Mouse (Mus musculus) midbrain, embryonic 10.5 days (tissue): ENCODE measurements around the gene Strn3. TPM values are rescaled to one million over a fixed set of nuclear protein-coding genes. Genes with fewer than 3 reads are reported as not detected.
"Not testable (repeated sequence)": the region's sequence is repeated elsewhere in the genome, so short reads cannot be mapped to it uniquely, and the experiment has no call there.

Source experiments
- DNase-seq: peaks from one replicate; pipeline ENCODE4 v3.0.0-alpha.2; 2017; ENCODE audit warnings: low spot score
- H3K27ac ChIP-seq: fragments of 300-500 bp; sonication (generic); replicated peaks from 2 replicates; pipeline ENCODE4 v1.5.1; 2016; ENCODE audit warnings: mild to moderate bottlenecking
- H3K27me3 ChIP-seq: fragments of 300-500 bp; sonication (generic); 2 replicates; pipeline ENCODE4 v1.6.1; 2016; ENCODE audit warnings: low read depth, mild to moderate bottlenecking; ENCODE audit not compliant: poor library complexity, severe bottlenecking
- H3K36me3 ChIP-seq: fragments of 300-500 bp; sonication (generic); 2 replicates; pipeline ENCODE4 v1.6.1; 2016; ENCODE audit warnings: mild to moderate bottlenecking, moderate library complexity
- H3K4me1 ChIP-seq: fragments of 300-500 bp; sonication (generic); 2 replicates; pipeline ENCODE4 v1.6.1; 2016
- H3K4me3 ChIP-seq: fragments of 300-500 bp; sonication (generic); 2 replicates; pipeline ENCODE4 v1.5.1; 2016; ENCODE audit warnings: mild to moderate bottlenecking, moderate library complexity
- H3K9me3 ChIP-seq: fragments of 300-500 bp; sonication (generic); replicated peaks from 2 replicates; pipeline ENCODE4 v1.6.1; 2016; ENCODE audit warnings: mild to moderate bottlenecking
- WGBS: fragments of 180-500 bp; shearing (Covaris S2); methylation state at CpG from one replicate; pipeline ENCODE4 v1.1.7; 2016; 5-methylcytosine and 5-hydroxymethylcytosine counted together
- polyA plus RNA-seq: library from polyadenylated mRNA; unstranded; fragments of >200 nt; fragmentation: Nextera tagmentation; extraction: Ambion mirVana; gene quantifications from 2 replicates; pipeline ENCODE4 v1.2.1, GENCODE M21; 2016

Strn3 gene
- polyA plus RNA-seq, 1 experiment from 2014 or later, result 39.3 TPM

DNA sequence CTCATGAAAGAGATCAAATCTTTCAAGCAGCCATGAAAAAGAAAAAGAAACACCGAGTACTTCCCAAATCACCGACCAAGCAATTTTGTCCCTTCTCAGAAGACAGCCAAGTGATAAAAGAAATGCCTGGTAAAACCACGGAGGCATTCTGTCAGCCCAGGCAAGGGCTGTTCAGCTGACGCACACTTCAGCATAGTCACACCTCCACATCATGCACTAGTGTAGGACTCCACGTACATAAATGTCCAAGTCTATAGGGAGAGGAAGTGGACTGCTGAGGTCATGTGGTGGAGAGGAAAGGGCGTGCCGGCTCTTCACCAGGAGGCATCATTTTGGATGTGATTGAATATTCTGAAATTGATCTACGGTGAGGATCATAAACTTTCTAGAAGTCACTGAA, 99.8 kb downstream of the Strn3 start:
- H3K27ac ChIP-seq, result no peak overlapping the region
- H3K9me3 ChIP-seq, result no peaks in the 10 kb centered on the region
- H3K4me3 ChIP-seq, result no peak overlapping the region
- peaks cover 17% of the 10 kb centered on the region for H3K4me1 ChIP-seq
- 78% methylated on average over 8 of the region's 8 CpGs for WGBS
- no peaks in the 10 kb centered on the region for H3K36me3 ChIP-seq
- DNase-seq, result no peak
- H3K27me3 ChIP-seq, result peaks cover 57% of the 10 kb centered on the region

- H3K36me3 ChIP-seq, result no peaks in the 10 kb centered on the region
- WGBS, result 86% methylated on average over 5 of the region's 5 CpGs
- DNase-seq, result no peak
- peaks cover 33% of the 10 kb centered on the region for H3K27me3 ChIP-seq
- no peaks in the 10 kb centered on the region for H3K9me3 ChIP-seq
- no peak overlapping the region for H3K27ac ChIP-seq
- H3K4me3 ChIP-seq, result no peak overlapping the region
- H3K4me1 ChIP-seq, result peaks cover 16% of the 10 kb centered on the region
These were observed 102.4 kb downstream of the Strn3 start for GRCm38 (mm10) chr12:51589263-51589662.

DNA sequence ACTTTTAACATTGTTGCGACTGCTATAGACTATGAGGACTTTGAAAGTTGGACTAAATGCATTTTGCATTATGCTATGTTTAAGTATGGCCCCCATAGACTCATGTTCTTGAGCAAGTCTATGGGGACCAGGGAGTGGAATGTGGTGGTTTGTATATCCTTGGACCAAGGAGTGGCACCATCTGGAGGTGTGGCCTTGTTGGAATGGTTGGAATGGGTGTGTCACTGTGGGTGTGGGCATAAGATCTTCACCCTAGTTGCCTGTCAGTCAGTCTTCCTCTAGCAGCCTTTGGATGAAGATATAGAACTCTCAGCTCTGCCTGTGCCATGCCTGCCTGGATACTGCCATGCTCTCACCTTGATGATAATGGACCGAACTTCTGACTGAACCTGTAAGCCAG, 113.9 kb downstream of the Strn3 start:
- H3K27me3 ChIP-seq, H3K27ac ChIP-seq, H3K36me3 ChIP-seq, H3K4me3 ChIP-seq, DNase-seq, H3K4me1 ChIP-seq, H3K9me3 ChIP-seq: not testable (repeated sequence)
- WGBS, result 97% methylated on average over 2 of the region's 2 CpGs

- no peak for DNase-seq
- 87% methylated on average over 4 of the region's 4 CpGs for WGBS
- Histone ChIP-seq H3K27ac (no peak overlapping the region), H3K36me3 (no peaks in the 10 kb centered on the region), H3K4me1 (no peaks in the 10 kb centered on the region), H3K9me3 (no peaks in the 10 kb centered on the region), H3K4me3 (no peak overlapping the region), H3K27me3 (no peaks in the 10 kb centered on the region)
These were observed 119.0 kb downstream of the Strn3 start for GRCm38 (mm10) chr12:51572651-51573050.

- Histone ChIP-seq H3K9me3 (peaks cover 16% of the 10 kb centered on the region), H3K4me1 (no peaks in the 10 kb centered on the region), H3K27me3 (no peaks in the 10 kb centered on the region), H3K4me3 (no peak overlapping the region), H3K27ac (no peak overlapping the region), H3K36me3 (no peaks in the 10 kb centered on the region)
- DNase-seq, result no peak
- WGBS, result 65% methylated on average over 7 of the region's 7 CpGs
These were observed 121.8 kb downstream of the Strn3 start for GRCm38 (mm10) chr12:51569944-51570343.

DNA sequence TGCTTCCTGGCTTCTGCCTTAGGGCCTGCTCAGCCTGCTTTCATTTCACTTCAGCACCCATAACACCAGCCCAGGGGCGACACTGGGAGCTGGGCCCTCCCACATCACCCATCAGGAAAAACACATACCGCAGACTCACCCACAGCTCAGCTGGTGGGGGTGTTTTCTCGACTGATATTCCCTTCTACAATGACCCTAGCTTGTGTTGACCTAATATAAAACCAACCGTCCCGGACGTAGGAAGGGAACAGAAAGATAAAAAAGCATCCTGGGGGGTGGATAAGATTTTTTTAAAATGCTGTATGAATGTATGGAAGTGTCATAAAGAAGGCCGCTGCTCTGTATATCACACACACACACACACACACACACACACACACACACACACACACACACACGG, 122.2 kb downstream of the Strn3 start:
- Histone ChIP-seq H3K4me1 (no peaks in the 10 kb centered on the region), H3K36me3 (no peaks in the 10 kb centered on the region), H3K4me3 (no peak overlapping the region), H3K27me3 (no peaks in the 10 kb centered on the region), H3K9me3 (peaks cover 16% of the 10 kb centered on the region), H3K27ac (no peak overlapping the region)
- DNase-seq, result no peak
- 90% methylated on average over 8 of the region's 8 CpGs for WGBS

- no peaks in the 10 kb centered on the region for H3K4me1 ChIP-seq
- no peak overlapping the region for H3K27ac ChIP-seq
- no peaks in the 10 kb centered on the region for H3K27me3 ChIP-seq
- no peak overlapping the region for H3K4me3 ChIP-seq
- H3K9me3 ChIP-seq, result peaks cover 16% of the 10 kb centered on the region
- WGBS, result 90% methylated on average over 7 of the region's 7 CpGs
- DNase-seq, result no peak
- H3K36me3 ChIP-seq, result no peaks in the 10 kb centered on the region
These were observed 124.5 kb downstream of the Strn3 start for GRCm38 (mm10) chr12:51567225-51567624.

DNA sequence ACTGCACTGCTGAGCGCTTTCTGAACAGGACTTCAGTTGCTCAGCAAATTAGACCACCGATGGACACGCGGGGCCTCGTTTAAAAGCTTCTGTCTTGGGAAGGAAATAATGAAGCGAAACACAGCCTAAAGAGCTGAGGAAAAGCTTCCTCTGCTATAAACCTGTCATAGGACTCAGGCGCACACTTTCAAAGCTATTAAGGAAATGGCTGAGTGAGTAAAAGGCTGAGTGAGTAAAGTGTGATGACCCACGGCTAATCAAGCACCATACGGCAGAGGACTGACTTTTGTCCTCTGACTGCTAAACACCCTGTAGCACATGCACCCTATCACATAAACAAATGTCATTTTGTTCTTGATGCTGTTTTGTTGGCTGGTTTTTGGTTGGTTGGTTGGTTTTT, 130.3 kb downstream of the Strn3 start:
- DNase-seq, result no peak
- Histone ChIP-seq H3K4me3 (no peak overlapping the region), H3K36me3 (no peaks in the 10 kb centered on the region), H3K27me3 (no peaks in the 10 kb centered on the region), H3K27ac (no peak overlapping the region), H3K9me3 (peaks cover 13% of the 10 kb centered on the region), H3K4me1 (no peaks in the 10 kb centered on the region)
- 88% methylated on average over 9 of the region's 9 CpGs for WGBS

Other genes with a start within 250 kb of the Strn3 start
- gene Coch, start 98.6 kb downstream of the Strn3 start, polyA plus RNA-seq, result 2.7 and 4.4 TPM in 2 replicates
- gene Ap4s1, start 864 bp downstream of the Strn3 start, polyA plus RNA-seq, result 39.7 and 41.8 TPM in 2 replicates
- gene Hectd1, start 137.6 kb upstream of the Strn3 start, polyA plus RNA-seq, result 29.1 and 30.4 TPM in 2 replicates